Mouse (Mus musculus): ENCODE results near the gene Cpsf7.

The Cpsf7 gene

GRCm38 (mm10) chr19:10525106-10525901 is at the start of gene Cpsf7:
Cpsf7 (plus strand) TSS chr19:10525266.
- peak; percentile 99 for DNase-seq

GRCm38 (mm10) chr19:10479541-10479940 is 45.5 kb upstream of the Cpsf7 start:
- DNase-seq: no peak

DNA sequence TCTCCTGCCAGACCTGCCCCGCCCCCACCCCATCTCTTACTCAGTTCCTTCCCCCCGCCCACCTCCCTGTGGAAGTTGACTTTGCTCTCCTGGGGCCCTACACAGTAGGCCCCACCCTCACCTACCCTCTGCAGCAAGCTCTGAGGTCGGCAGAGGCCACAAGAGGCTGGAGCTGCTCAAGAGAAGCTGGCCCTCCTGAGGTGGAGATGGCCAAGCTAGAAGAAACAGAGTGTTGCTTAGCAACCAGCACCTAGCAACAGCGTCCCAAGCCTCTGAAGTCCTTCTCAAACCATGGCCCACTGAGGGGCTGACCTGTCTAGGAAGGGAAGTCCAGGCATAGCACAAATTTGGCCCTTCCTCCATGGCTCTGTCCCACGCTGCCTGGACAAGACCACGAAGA is 42.4 kb upstream of the Cpsf7 start, which contains the start of gene Ppp1r32:
TSS of gene Ppp1r32 (minus strand) at position 226 of the 400 bp plus-strand sequence.
- no peak for DNase-seq

DNA sequence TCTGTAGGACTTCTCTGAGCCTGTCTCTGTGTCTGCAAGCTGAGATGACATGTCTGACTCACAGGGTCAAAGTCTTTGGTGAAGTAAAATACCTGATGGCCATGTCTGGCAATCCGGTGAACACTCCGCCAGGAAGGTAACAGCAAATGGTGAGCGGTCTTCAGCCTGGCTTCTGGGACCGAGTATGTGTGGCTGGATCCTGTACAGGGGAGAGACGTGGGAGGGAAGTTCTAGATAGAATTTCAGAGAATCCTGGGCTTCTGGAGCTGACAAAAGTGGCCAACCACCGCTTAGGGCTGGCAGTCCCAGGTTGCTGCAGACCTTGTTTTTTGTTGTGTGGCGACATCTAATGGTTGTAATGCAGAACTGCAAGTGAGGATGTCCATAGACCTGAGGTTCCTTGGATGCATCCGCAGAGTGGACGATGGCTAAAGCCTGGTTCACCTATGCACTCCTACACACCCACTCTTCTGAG is 38.8 kb upstream of the Cpsf7 start:
- DNase-seq: no peak

DNA sequence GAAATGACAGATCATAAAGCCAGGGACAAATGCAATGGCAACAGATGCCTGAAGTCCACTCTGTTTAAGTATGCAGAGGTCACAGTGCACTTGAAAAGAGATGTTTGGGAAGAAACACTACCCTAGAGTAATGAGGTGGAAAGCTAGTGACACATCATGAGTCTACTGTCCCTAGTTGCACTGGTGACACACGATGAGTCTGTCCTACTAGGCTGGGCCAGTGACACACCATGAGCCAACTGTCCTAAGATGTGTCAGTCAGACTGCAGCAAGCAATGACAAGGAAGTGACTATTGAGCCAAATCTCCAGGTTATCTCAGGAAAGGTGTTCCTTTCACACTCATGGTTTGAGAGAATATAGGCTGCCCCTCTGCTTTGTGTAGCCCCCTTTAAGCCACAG is 29.4 kb upstream of the Cpsf7 start:
- DNase-seq: no peak

DNA sequence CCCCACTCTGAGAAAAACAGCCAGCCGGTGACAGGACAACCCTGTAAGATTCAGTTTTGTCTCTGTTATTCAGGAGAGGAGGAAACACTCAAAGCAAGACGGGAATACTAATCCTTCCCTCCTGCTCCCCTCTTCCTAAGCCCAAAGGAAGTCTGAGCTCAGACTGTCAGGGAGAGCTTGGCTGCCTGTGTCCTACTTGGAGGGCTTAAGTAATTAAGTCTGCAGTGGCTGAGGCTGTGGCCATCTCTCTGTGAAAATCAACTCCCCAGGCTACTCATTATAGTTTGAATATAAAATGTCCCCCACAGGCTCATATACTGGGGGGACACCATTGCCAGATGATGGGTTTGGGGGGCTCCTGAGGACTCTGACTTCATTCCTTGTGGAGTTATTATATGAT is 28.1 kb upstream of the Cpsf7 start:
- DNase-seq: no peak

DNA sequence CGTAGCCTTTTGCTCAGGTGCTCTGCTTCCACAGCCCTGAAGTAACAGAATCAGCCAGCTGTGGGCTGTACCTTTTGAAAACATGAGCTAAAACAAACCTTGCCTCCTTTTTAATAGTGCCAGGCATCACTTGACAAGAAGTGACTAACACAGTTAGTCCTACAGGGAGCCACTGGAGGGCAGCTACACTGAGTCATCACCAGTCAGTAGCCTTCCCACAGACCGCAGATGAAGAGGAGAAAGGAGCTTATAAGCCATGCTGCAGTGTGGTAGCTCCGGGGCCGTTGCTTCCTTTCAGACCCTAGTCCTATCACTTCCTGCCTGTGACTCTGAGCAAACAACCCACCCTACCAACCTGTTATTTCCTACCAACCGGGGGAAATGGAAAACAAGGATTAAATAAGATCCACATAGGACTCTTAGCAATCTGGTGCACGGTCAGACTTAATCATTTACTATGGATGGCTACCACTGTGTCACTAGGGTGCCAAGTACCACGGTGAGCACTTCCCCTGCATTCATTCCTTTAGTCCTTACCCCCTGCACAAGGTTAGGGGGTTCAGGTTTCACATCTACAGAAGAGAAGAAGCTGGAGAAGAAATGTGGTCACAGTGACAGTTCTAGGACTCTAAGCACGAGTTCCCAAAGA is 27.4 kb upstream of the Cpsf7 start:
- no peak for DNase-seq

- DNase-seq: no peak
These were observed 24.5 kb upstream of the Cpsf7 start for GRCm38 (mm10) chr19:10500581-10500980.

DNA sequence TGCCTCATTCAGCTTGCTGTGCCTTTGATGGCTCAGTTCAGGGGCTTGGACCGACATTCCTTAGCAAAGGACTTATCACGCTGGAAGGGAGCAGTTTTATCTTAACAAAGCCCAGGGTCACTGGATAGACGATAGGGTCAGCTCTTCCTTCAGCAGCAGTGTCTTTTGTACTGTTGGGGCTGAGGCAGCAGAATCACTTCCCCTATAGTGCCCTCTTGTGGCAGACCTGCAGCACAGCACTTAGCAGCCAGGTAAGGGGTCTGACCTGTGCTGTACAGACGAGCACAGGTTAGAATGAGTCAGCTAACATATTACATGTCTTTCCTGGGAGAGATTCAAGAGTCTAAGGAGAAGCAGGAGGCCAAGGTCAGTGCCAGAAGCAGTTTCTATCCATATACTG is 22.5 kb upstream of the Cpsf7 start:
- no peak for DNase-seq

DNA sequence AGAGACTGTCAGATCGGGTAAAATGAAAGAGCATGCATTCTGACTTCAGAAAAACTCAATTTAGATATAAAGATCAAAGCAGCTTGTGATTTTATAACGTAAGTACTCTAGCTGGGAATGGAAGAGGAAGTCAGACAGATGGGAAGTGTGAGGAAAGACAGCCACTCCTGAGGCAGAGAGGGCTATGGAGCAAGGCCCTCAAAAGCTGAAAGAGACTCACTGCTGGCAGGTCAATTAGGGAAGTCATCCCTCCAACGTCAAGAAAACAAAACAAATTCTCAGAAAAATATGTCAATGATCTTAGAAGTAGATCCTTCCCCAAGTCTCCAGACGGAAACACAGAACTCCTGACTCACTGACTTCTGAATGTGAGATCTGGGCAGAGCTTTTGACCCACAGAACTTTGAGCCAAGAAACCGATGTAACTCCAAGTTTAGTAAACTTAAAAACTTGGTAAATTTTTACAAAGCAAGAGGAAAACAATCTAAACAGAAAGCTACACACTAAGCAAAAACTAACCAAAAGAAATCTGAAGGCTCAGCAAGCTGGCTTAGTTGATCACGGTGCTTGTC is 14.2 kb upstream of the Cpsf7 start:
- DNase-seq: peak; percentile 88

- no peak for DNase-seq
These were observed 4.7 kb upstream of the Cpsf7 start for GRCm38 (mm10) chr19:10520355-10520754.

- no peak for DNase-seq
These were observed 3.1 kb upstream of the Cpsf7 start for GRCm38 (mm10) chr19:10521926-10522325.

GRCm38 (mm10) chr19:10523483-10524080 is 1.5 kb upstream of the Cpsf7 start:
- no peak for DNase-seq

DNA sequence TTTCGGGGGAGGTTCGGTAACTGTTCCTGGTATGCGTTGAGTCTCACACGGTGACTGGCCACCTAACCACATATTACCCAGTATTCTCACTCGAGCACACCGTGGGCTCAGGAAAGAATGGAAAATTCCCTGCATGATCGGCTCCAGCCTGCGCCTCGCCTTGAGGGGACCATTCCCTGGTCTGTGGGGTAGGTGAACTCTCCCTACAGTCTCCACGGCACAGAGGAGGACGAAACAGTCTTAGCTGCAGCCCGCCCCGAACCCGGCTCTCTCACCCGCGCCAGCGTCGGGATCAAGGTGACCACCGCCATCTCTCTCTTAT is 321 bp upstream of the Cpsf7 start:
- DNase-seq: no peak

- no peak for DNase-seq
These were observed 844 bp downstream of the Cpsf7 start, which contains the start of gene Sdhaf2 for GRCm38 (mm10) chr19:10525910-10526309. Sdhaf2 (minus strand) TSS chr19:10526142.

DNA sequence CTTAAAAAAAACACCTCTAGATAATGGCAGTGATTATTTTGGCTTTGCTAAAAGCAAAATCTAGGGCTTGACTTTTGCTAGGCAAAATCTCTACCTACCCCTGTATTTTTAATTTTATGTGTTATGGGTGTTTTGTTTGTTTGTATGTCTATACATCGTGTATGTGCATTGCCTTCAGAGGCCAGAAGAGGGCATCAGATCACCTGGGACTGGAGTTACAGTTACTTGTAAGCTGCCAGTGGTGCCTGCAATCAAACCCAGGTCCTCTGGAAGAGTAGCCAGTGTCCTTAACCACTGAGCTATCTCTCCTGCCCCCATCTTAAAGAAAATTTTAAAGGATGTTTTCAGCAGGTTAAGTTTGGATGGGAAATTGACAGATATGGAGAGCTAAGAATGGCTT is 5.0 kb downstream of the Cpsf7 start:
- DNase-seq: peak; percentile 69

- DNase-seq: no peak
These were observed 14.4 kb downstream of the Cpsf7 start for GRCm38 (mm10) chr19:10539454-10539853.

DNA sequence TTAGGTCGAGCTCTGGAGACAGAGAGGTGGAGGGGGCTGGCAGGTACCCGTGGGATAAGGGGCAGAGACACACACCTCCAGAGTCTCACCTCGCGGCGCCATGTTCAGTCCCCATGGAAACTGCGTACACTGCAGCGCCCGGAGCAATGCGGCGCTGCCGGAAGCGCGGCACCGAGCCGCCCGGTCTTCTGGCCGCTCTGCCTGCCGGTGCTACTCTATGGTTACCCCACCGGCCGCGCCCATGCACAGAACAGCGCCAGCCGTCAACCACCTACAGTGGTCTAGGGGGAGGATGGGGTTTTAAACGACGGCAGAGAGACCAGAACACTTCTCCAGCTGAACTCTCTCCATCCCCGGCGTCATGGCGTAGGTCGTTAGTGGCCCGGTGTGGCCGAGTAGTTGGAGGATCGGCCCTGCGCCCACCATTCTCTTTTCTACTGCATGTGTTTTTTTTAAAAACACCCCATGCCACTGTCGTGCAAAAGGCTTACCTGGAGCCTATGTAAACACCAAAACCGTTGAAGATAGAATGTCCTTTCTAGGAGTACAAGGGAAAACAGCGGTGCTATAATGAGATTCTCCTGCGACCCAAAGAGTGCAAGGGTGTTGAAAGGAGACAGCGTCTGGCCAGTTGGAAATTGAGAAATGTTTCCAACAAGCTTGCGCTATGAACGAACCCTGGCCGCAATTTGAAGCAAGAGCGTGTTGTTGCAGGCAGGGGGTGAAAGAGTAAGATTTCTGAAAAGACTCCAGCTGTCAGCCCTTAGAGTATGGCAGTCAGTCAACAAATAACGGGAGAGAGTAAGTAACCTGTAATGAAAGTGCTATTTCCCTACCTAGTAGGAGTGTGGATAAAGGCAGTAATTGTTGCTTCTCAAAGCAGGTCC is 30.8 kb downstream of the Cpsf7 start, which contains the start of gene Tmem216:
TSS of gene Tmem216 (minus strand) at position 615 of the 887 bp plus-strand sequence.
- peak; percentile 99 for DNase-seq

GRCm38 (mm10) chr19:10557001-10557400 is 31.9 kb downstream of the Cpsf7 start:
- peak; percentile 74 for DNase-seq

- DNase-seq: no peak
These were observed 32.4 kb downstream of the Cpsf7 start for GRCm38 (mm10) chr19:10557430-10557829.

GRCm38 (mm10) chr19:10557837-10558375 is 32.8 kb downstream of the Cpsf7 start:
- DNase-seq: peak; percentile 34

- DNase-seq: no peak
These were observed 35.0 kb downstream of the Cpsf7 start for GRCm38 (mm10) chr19:10560108-10560507.

All from heart, adult 11 months (tissue).